Comparison of ENCODE assay signal across 11 mouse cellular contexts in the genomic region with DNA sequence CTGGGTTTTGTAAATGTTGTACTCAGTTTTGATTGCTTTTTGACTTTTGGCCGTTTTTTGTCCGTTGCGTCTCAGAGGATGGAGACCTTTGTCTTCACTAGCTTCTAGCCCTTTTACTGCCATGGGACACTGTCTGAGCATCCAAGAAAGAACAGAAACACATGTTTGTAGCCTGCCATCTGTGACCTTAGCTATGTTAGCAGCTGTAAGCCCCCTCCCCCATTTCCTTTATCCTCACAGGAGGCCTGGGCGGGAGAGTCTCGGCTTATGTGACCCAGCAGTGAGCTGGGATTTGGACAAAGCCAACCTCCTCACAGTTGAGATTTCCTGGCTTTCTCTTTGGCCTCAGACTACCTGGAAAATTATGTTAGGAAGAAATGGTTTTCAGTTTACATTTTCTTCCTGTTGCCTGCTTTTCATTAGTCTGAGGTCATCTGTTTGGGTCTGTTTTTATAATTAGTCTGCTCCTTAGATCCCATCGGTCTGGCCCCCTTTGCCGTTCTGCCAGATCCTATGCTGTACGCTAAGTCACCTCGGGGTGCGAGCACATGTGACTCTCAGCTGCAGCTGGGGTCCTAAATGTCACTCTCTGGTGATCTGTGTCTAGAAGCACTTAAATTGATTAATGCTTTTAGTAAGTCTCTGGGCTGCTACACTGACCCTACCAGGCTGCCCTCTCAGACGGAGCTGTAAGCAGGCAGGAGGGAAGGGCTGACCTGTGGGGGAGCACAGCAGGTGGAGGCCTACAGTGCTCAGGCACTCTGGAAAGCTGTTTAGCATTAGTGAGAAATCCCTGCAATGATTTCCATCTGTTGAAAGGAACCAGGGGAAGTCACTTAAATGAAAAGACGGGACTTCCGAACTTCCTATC.
DNase-seq lines count a peak whose midpoint lies in the region; ATAC-seq and TF ChIP-seq lines count a peak whose summit lies in the region.
"Had no signal": no experiment of that assay in that cellular context is flagged by ENCODE, and none has a peak within 500 bp of the region (broad histone marks: within the 10 kb centered on the region; RNA-seq: fewer than 3 reads in every experiment).

No protein-coding gene starts in this region.

- H3K27me3 ChIP-seq in kidney, embryonic 15.5 days = no peaks in the 10 kb centered on the region
- H3K27me3 ChIP-seq in embryonic facial prominence, embryonic 12.5 days = no peaks in the 10 kb centered on the region
- no peaks in the 10 kb centered on the region for H3K27me3 ChIP-seq in limb, embryonic 14.5 days (ENCODE audit: control insufficient read depth, insufficient read depth, low read length)
- H3K27me3 ChIP-seq in liver, embryonic 11.5 days (replicated peaks; ENCODE audit: control insufficient read depth, insufficient read depth, low read length) = no peaks in the 10 kb centered on the region
- H3K27me3 ChIP-seq: liver, embryonic 13.5 days; Patski had no signal

- no peak overlapping the region for H3K4me2 ChIP-seq in kidney, embryonic 15.5 days
- no peak overlapping the region for H3K4me2 ChIP-seq in embryonic facial prominence, embryonic 12.5 days (replicated peaks)
- H3K4me2 ChIP-seq in limb, embryonic 14.5 days (replicated peaks; ENCODE audit: low read depth, low read length, severe bottlenecking) = no peak overlapping the region
- H3K4me2 ChIP-seq in liver, embryonic 11.5 days = no peak overlapping the region
- H3K4me2 ChIP-seq: liver, embryonic 13.5 days had no signal

- H3K9me3 ChIP-seq in kidney, embryonic 15.5 days (replicated peaks) = no peaks in the 10 kb centered on the region
- H3K9me3 ChIP-seq in embryonic facial prominence, embryonic 12.5 days = no peaks in the 10 kb centered on the region
- H3K9me3 ChIP-seq in limb, embryonic 14.5 days (ENCODE audit: control insufficient read depth, low read length) = no peaks in the 10 kb centered on the region
- H3K9me3 ChIP-seq in liver, embryonic 11.5 days (ENCODE audit: control insufficient read depth, low read length) = no peaks in the 10 kb centered on the region
- H3K9me3 ChIP-seq: liver, embryonic 13.5 days had no signal

- peak overlapping the region; percentile 78 for H3K27ac ChIP-seq in kidney, embryonic 15.5 days
- H3K27ac ChIP-seq in brown adipose tissue, adult 24 weeks (replicated peaks; ENCODE audit: low read depth, low read length) = peak overlapping the region; percentile 86
- peak overlapping the region; percentile 61 for H3K27ac ChIP-seq in embryonic facial prominence, embryonic 12.5 days
- H3K27ac ChIP-seq in limb, embryonic 14.5 days (replicated peaks; ENCODE audit: low read depth, low read length) = peak overlapping the region; percentile 34
- no peak overlapping the region for H3K27ac ChIP-seq in liver, embryonic 11.5 days (ENCODE audit: low read depth, low read length)
- H3K27ac ChIP-seq: liver, embryonic 13.5 days had no signal

- H3K9ac ChIP-seq in kidney, embryonic 15.5 days = no peak overlapping the region
- no peak overlapping the region for H3K9ac ChIP-seq in embryonic facial prominence, embryonic 12.5 days
- H3K9ac ChIP-seq in limb, embryonic 14.5 days (ENCODE audit: low read depth, low read length, severe bottlenecking) = no peak overlapping the region
- no peak overlapping the region for H3K9ac ChIP-seq in liver, embryonic 11.5 days (ENCODE audit: low read depth, low read length)
- H3K9ac ChIP-seq: liver, embryonic 13.5 days had no signal

- H3K4me3 ChIP-seq in kidney, embryonic 15.5 days (replicated peaks) = no peak overlapping the region
- no peak overlapping the region for H3K4me3 ChIP-seq in brown adipose tissue, adult 24 weeks (ENCODE audit: insufficient read depth, low read depth, low read length)
- H3K4me3 ChIP-seq in embryonic facial prominence, embryonic 12.5 days = no peak overlapping the region
- no peak overlapping the region for H3K4me3 ChIP-seq in limb, embryonic 14.5 days (replicated peaks; ENCODE audit: low read length)
- H3K4me3 ChIP-seq in liver, embryonic 11.5 days (ENCODE audit: low read depth, low read length) = no peak overlapping the region
- H3K4me3 ChIP-seq: liver, embryonic 13.5 days; myocyte had no signal

- no peak for DNase-seq in kidney, postnatal 25 days
- DNase-seq in limb, embryonic 14.5 days (ENCODE audit: low spot score) = peak; percentile 67
- DNase-seq in liver, embryonic 11.5 days (ENCODE audit: low spot score) = no peak
- no peak for DNase-seq in thymus, postnatal 14 days
- DNase-seq: kidney, adult 18-20 months; liver, embryonic 13.5 days had no signal

- H3K36me3 ChIP-seq in kidney, embryonic 15.5 days = peaks cover 60% of the 10 kb centered on the region
- peaks cover 38% of the 10 kb centered on the region for H3K36me3 ChIP-seq in embryonic facial prominence, embryonic 12.5 days
- peaks cover 49% of the 10 kb centered on the region for H3K36me3 ChIP-seq in limb, embryonic 14.5 days (ENCODE audit: control insufficient read depth, insufficient read depth, low read length)
- peaks cover 18% of the 10 kb centered on the region; the same call in 1 of the 2 replicates for H3K36me3 ChIP-seq in liver, embryonic 11.5 days (ENCODE audit: control insufficient read depth, insufficient read depth, low read length)

- peak; percentile 65 for ATAC-seq in kidney, embryonic 15.5 days (replicated peaks; ENCODE audit: low FRiP score)
- ATAC-seq in embryonic facial prominence, embryonic 12.5 days (ENCODE audit: insufficient number of reproducible peaks, insufficient read depth, low FRiP score, low TSS enrichment) = peak; percentile 85
- ATAC-seq in limb, embryonic 14.5 days (ENCODE audit: low FRiP score, low read depth) = peak; percentile 80
- ATAC-seq in liver, embryonic 11.5 days (replicated peaks; ENCODE audit: low FRiP score) = no peak

- peaks cover 45% of the 10 kb centered on the region for H3K4me1 ChIP-seq in kidney, embryonic 15.5 days
- H3K4me1 ChIP-seq in brown adipose tissue, adult 24 weeks (ENCODE audit: control insufficient read depth, insufficient read depth, insufficient read length, low read length) = peaks cover 25% of the 10 kb centered on the region
- H3K4me1 ChIP-seq in embryonic facial prominence, embryonic 12.5 days = peaks cover 31% of the 10 kb centered on the region
- peaks cover 31% of the 10 kb centered on the region for H3K4me1 ChIP-seq in limb, embryonic 14.5 days (ENCODE audit: control insufficient read depth, insufficient read depth, low read length)
- no peaks in the 10 kb centered on the region for H3K4me1 ChIP-seq in liver, embryonic 11.5 days (replicated peaks; ENCODE audit: control insufficient read depth, insufficient read depth, low read length)
- H3K4me1 ChIP-seq: liver, embryonic 13.5 days had no signal

- WGBS in kidney, embryonic 15.5 days = 40% methylated on average over 13 of the region's 13 CpGs
- 21% methylated on average over 13 of the region's 13 CpGs for WGBS in embryonic facial prominence, embryonic 12.5 days
- 23% methylated on average over 13 of the region's 13 CpGs for WGBS in limb, embryonic 14.5 days
- WGBS in liver, embryonic 11.5 days = 72% methylated on average over 13 of the region's 13 CpGs

- TF ChIP-seq POLR2A in limb, embryonic 14.5 days (IDR thresholded peaks at IDR 0.05; ENCODE audit: borderline replicate concordance, extremely low read depth, insufficient read depth, insufficient read length) = no peak
